Mouse (Mus musculus): Measurements from ENCODE around the gene Mllt10. TPM values are rescaled to one million over a fixed set of nuclear protein-coding genes. Genes with fewer than 3 reads are reported as not detected.
"Not testable (repeated sequence)": the region's sequence is repeated elsewhere in the genome, so short reads cannot be mapped to it uniquely, and the experiment has no call there.

Mllt10 gene
- polyA plus RNA-seq, 1 experiment: 433 TPM

DNA sequence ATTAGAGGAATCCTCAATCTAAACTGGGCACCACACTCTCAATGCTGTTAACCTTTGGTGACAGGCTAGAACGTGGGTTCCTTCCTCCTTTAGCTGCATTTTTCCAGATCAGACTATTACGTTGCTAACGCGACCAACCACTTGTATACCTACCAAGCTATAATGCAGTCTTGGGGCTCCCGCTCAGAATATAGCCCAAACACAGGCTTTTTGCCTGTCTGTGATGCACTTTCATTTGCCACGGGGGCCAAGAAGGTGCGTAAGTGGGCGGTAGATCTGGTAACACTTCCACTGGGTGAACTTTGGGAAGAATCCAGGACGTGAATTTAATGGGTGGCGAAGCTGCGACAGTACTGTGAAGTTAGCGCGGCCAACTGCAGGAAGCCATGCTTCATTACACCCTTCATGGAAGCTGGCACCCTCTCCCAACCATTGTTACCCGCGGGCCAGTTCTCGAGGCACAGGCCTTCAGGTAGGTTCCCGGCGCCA, 8.8 kb downstream of the Mllt10 start:
- Histone ChIP-seq H3K4me3 (ENCODE audit: insufficient read depth, low read depth, low read length) (peak overlapping the region; percentile 92), H3K27ac (ENCODE audit: insufficient read depth, low read depth, low read length) (peak overlapping the region; percentile 92), H3K4me1 (ENCODE audit: control insufficient read depth, insufficient read depth, low read length) (peaks cover 5% of the 10 kb centered on the region)
- WGBS: under 1% methylated on average over 18 of the region's 18 CpGs
- TF ChIP-seq CTCF (IDR thresholded peaks at IDR 0.05; ENCODE audit: insufficient read depth, low read depth, low read length) (no peak), POLR2A (IDR thresholded peaks at IDR 0.05; ENCODE audit: insufficient read depth, low read depth, low read length) (no peak)

DNA sequence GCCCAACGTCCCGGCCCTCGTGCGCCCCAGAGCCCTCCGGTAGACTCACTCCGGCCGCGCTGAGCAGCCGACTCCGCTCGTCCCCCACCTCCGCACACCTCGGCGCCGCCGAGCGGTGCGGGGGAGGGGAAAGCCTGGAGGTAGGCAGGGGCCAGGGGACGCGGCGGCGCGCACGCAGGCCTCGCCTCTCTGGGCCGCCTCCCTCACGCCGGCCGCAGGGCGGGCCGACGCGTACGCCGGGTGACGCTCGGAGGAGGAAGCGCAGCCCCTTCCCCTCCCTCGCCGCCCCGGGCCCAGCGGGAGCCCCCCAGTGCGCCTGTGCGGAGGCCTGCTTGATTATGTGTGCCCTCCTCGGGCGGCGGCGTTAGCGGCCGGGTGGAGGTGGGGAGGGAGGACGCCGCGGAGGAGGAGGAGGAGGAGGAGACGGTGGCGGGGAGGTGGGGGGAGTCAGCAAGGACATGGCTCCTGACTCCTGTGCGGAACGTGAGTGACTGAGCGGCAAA, 9.4 kb downstream of the Mllt10 start:
- H3K4me1 ChIP-seq (ENCODE audit: control insufficient read depth, insufficient read depth, low read length): peaks cover 5% of the 10 kb centered on the region
- under 1% methylated on average over 56 of the region's 58 CpGs for WGBS
- H3K4me3 ChIP-seq (ENCODE audit: insufficient read depth, low read depth, low read length): peak overlapping the region; percentile 92
- peak overlapping the region; percentile 92 for H3K27ac ChIP-seq (ENCODE audit: insufficient read depth, low read depth, low read length)
- TF ChIP-seq POLR2A (IDR thresholded peaks at IDR 0.05; ENCODE audit: insufficient read depth, low read depth, low read length) (peak; percentile 88), CTCF (IDR thresholded peaks at IDR 0.05; ENCODE audit: insufficient read depth, low read depth, low read length) (no peak)

DNA sequence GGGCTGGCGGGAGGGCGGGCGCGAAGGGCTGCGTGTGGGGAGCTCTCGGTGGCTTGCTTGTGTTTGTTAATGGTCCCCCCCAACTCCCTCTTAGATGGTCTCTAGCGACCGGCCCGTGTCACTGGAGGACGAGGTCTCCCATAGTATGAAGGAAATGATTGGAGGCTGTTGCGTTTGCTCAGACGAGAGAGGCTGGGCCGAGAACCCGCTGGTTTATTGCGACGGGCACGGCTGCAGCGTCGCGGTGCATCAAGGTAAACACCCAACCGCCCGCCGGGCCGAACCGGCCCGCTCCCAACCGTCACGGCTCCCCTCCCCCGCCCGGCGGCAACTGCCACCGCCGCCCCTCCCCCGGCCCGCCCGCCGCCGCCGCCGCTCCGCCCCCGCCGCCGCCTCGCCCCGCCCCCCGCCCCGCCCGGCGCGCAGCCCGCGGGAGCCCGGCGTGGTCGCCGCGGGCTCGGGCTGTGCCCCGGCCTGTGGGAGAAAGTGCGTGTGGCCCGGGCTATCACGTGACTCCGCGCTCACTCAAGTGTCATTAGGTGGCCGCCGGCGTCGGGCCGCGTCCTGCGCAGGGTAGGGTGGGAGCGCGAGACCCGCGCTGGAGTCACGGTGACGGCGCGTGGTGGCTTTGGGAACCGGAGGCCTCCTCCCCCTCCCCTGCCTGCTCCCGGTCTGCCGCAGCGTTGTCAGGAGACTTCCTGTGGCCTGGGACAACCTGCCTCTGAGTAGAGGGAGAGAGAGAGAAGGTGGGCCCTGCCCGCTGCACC, 10.1 kb downstream of the Mllt10 start:
- TF ChIP-seq CTCF (IDR thresholded peaks at IDR 0.05; ENCODE audit: insufficient read depth, low read depth, low read length): no peak
- TF ChIP-seq POLR2A (IDR thresholded peaks at IDR 0.05; ENCODE audit: insufficient read depth, low read depth, low read length): no peak
- Histone ChIP-seq H3K4me1 (ENCODE audit: control insufficient read depth, insufficient read depth, low read length) (peaks cover 5% of the 10 kb centered on the region), H3K4me3 (ENCODE audit: insufficient read depth, low read depth, low read length) (peak overlapping the region; percentile 92), H3K27ac (ENCODE audit: insufficient read depth, low read depth, low read length) (peak overlapping the region; percentile 89)
- WGBS: 1% methylated on average over 59 of the region's 85 CpGs

DNA sequence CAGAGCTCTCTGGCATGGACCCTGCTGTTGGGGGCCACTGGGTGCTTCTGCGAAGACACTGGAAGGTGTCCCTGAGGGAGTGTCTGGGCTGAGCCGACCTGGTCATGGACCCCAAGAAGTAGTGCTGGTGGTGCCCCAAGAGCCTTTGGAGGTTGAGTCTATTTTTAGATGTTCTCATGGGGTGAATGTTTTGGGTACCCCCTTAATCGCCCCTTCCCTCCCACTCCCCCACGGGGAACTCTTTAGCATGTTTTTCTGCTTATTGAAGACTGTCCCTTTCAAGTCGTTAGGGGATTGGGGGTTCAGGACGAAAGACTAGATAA, 10.6 kb downstream of the Mllt10 start:
- 5% methylated on average over 6 of the region's 6 CpGs for WGBS
- TF ChIP-seq POLR2A (IDR thresholded peaks at IDR 0.05; ENCODE audit: insufficient read depth, low read depth, low read length): no peak
- TF ChIP-seq CTCF (IDR thresholded peaks at IDR 0.05; ENCODE audit: insufficient read depth, low read depth, low read length): no peak
- Histone ChIP-seq H3K27ac (ENCODE audit: insufficient read depth, low read depth, low read length) (0 out of 2 replicates have a peak overlapping the region, but pooled peaks have one; percentile 3), H3K4me3 (ENCODE audit: insufficient read depth, low read depth, low read length) (peak overlapping the region; percentile 92), H3K4me1 (ENCODE audit: control insufficient read depth, insufficient read depth, low read length) (peaks cover 5% of the 10 kb centered on the region)

DNA sequence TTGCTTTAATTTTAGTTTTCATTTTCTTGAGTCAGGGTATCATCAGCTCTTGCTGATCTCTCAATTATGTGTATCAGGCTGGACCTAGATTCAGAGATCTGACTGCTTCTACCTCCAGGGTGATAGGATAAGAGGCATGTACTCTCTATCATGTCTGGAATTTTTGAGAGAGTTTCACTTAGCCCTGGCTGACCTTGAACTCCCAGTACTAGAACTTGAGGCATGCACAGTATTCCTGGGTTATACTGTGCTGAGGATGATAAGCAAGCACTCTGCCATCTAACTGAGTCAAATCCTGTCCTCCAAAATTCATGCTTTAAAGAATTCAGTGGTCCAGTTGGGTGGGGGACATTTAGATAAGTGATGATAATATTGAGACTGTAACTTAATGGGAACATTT, 11.4 kb downstream of the Mllt10 start:
- no peak overlapping the region for H3K4me3 ChIP-seq (ENCODE audit: insufficient read depth, low read depth, low read length)
- TF ChIP-seq POLR2A (IDR thresholded peaks at IDR 0.05; ENCODE audit: insufficient read depth, low read depth, low read length) (no peak), CTCF (IDR thresholded peaks at IDR 0.05; ENCODE audit: insufficient read depth, low read depth, low read length) (no peak)
- H3K27ac ChIP-seq (ENCODE audit: insufficient read depth, low read depth, low read length): no peak overlapping the region
- peaks cover 5% of the 10 kb centered on the region for H3K4me1 ChIP-seq (ENCODE audit: control insufficient read depth, insufficient read depth, low read length)

DNA sequence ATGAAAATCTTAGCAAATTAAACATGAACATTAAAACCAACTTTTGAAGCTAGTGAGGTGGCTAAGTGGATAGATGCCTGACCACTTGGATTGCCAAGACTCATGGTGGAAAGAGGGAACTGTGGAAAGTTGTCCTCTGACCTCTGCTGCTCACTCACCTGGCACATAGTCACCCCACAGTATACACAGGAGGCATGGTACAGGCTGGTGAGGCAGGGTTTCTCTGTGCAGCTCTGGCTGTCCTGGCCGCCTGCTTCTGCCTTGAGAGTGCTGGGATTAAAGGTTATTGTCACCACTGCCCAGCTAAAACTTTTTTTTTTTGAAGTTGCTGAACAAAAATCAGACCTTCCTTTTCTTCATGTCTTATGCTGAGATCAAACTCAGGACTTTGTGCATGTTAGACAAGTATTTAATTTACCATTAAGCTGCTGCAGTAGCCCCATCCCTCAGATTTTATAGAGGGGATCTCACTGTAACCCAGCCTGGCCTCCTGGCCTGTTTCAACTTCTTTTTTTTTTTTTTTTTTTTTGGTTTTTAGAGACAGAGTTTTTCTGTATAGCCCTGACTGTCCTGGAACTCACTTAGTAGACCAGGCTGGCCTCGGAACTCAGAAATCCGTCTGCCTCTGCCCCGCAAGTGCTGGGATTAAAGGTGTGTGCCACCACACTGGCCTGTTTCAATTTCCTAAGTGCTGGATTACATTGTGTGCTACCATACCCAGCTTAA, 13.2 kb downstream of the Mllt10 start:
- peaks cover 5% of the 10 kb centered on the region for H3K4me1 ChIP-seq (ENCODE audit: control insufficient read depth, insufficient read depth, low read length)
- WGBS: 92% methylated on average over 4 of the region's 4 CpGs
- TF ChIP-seq CTCF (IDR thresholded peaks at IDR 0.05; ENCODE audit: insufficient read depth, low read depth, low read length): no peak
- no peak for TF ChIP-seq POLR2A (IDR thresholded peaks at IDR 0.05; ENCODE audit: insufficient read depth, low read depth, low read length)

DNA sequence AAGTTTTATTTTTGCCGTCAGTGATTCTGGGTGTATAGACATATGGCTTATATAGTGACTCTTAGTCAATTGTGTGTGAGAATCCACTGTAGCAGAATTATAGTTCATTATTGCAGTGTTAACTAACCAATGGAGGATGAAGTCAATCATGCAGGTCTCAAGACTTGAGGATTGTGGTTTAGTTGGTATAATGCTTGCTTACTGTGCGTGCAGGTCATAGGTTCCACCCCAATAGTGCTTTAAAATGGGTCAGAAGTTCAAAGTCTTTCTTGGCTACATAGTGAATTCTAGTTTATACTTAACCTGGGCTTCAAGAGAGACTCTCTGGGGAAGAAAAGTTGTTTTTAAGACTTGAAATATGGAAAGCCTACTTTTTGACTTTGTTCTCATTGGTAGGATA, 16.9 kb downstream of the Mllt10 start:
- H3K4me3 ChIP-seq (ENCODE audit: insufficient read depth, low read depth, low read length): no peak overlapping the region
- no peak for TF ChIP-seq CTCF (IDR thresholded peaks at IDR 0.05; ENCODE audit: insufficient read depth, low read depth, low read length)
- no peak for TF ChIP-seq POLR2A (IDR thresholded peaks at IDR 0.05; ENCODE audit: insufficient read depth, low read depth, low read length)
- H3K27ac ChIP-seq (ENCODE audit: insufficient read depth, low read depth, low read length): no peak overlapping the region
- 91% methylated on average over 2 of the region's 2 CpGs for WGBS
- H3K4me1 ChIP-seq (ENCODE audit: control insufficient read depth, insufficient read depth, low read length): no peaks in the 10 kb centered on the region

More for the DNA sequence above, 13.2 kb downstream of the Mllt10 start:
- Histone ChIP-seq H3K27ac (ENCODE audit: insufficient read depth, low read depth, low read length) (no peak overlapping the region), H3K4me3 (ENCODE audit: insufficient read depth, low read depth, low read length) (no peak overlapping the region)

DNA sequence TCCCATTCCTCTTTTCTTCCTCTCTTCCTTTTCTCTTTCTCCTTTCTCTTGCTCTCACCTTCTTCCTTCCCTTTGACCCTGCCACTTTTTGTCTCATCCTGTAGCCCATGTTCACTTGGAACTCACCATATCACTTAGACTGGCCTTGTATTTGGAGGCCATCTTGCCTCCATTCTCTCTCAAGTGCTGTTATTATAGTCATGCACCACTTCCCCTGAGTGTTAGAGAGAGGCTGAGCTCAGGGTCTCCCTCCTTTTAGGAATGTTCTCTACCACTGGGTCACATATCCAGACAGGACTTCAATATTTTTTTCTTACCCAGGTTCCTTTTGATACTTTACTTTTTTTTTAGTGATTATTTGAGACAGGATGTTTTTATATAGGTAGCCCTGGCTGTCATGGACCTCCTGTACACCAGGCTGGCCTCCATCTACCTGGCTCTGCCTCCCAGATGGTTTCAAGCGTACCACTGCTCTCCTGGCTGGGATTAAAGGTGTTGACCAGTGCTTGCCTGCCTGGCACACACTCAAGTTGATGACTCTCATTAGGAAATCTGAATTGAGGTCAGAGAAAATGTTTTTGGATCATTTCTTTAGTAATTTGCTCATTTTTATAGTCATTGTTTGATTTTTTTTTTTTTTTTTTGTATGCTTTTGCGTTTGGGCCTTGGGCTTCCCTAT, 25.3 kb downstream of the Mllt10 start:
- H3K4me1 ChIP-seq (ENCODE audit: control insufficient read depth, insufficient read depth, low read length): no peaks in the 10 kb centered on the region
- 86% methylated on average over 2 of the region's 2 CpGs for WGBS
- no peak overlapping the region for H3K4me3 ChIP-seq (ENCODE audit: insufficient read depth, low read depth, low read length)
- no peak overlapping the region for H3K27ac ChIP-seq (ENCODE audit: insufficient read depth, low read depth, low read length)
- TF ChIP-seq CTCF (IDR thresholded peaks at IDR 0.05; ENCODE audit: insufficient read depth, low read depth, low read length) (no peak), POLR2A (IDR thresholded peaks at IDR 0.05; ENCODE audit: insufficient read depth, low read depth, low read length) (no peak)

DNA sequence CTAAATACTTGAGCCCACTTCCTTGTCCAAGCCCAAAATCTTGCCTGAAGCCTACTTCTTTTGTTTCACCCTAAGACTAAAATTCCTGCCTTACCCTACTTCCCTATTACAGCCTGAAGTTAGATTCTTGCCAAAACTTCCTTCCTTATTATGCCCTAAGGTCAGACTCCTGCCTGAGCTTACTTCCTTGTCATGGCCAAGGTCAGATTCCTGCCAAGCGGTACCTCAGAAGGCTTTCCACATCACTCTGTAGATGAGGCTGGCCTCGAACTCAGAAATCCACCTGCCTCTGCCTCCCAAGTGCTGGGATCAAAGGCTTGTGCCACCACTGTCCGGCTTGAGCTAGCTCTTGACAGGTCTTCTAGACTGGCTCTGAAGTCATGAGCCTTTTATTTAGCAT, 32.7 kb downstream of the Mllt10 start:
- 96% methylated on average over 3 of the region's 3 CpGs for WGBS
- H3K4me3 ChIP-seq (ENCODE audit: insufficient read depth, low read depth, low read length); H3K4me1 ChIP-seq (ENCODE audit: control insufficient read depth, insufficient read depth, low read length); H3K27ac ChIP-seq (ENCODE audit: insufficient read depth, low read depth, low read length): not testable (repeated sequence)
